8 mouse cellular contexts compared by ENCODE assay signal in genomic region chr4:83485250-83485649, GRCm38 (mm10). TPM values are rescaled to one million over a fixed set of nuclear protein-coding genes. Genes with fewer than 3 reads are reported as not detected.
DNase-seq lines count a peak whose midpoint lies in the region; ATAC-seq and TF ChIP-seq lines count a peak whose summit lies in the region.

No protein-coding gene starts in this region.

- no peak for ATAC-seq in lung, embryonic 14.5 days (ENCODE audit: insufficient read depth)
- ATAC-seq in embryonic facial prominence, embryonic 15.5 days (ENCODE audit: insufficient number of reproducible peaks, low FRiP score, low TSS enrichment, low read depth): no peak
- no peak for ATAC-seq in intestine, postnatal 0 days
- ATAC-seq in neural tube, embryonic 14.5 days (ENCODE audit: low read depth): no peak

- H3K9me3 ChIP-seq in lung, embryonic 14.5 days (ENCODE audit: low read depth, low read length): no peaks in the 10 kb centered on the region
- H3K9me3 ChIP-seq in embryonic facial prominence, embryonic 15.5 days (replicated peaks): no peaks in the 10 kb centered on the region
- H3K9me3 ChIP-seq in intestine, postnatal 0 days (ENCODE audit: control insufficient read depth): no peaks in the 10 kb centered on the region
- no peaks in the 10 kb centered on the region for H3K9me3 ChIP-seq in neural tube, embryonic 14.5 days (ENCODE audit: control insufficient read depth, low read length)

- peak overlapping the region; percentile 87 for H3K4me3 ChIP-seq in lung, embryonic 14.5 days (ENCODE audit: low read depth, low read length)
- peak overlapping the region; percentile 84 for H3K4me3 ChIP-seq in embryonic facial prominence, embryonic 15.5 days (replicated peaks)
- H3K4me3 ChIP-seq in intestine, postnatal 0 days (ENCODE audit: low read depth, low read length): peak overlapping the region; percentile 91
- H3K4me3 ChIP-seq in neural tube, embryonic 14.5 days (ENCODE audit: low read depth, low read length): peak overlapping the region; percentile 74

- no peak for DNase-seq in lung, embryonic 14.5 days
- no peak for DNase-seq in lung, postnatal 25 days (ENCODE audit: low spot score)
- no peak for DNase-seq in cerebellum, adult 11-12 months
- DNase-seq in spleen, adult 18-20 months: no peak
- no peak for DNase-seq in layer of hippocampus, adult 9-11 months

- peak overlapping the region; percentile 76 for H3K4me2 ChIP-seq in lung, embryonic 14.5 days
- H3K4me2 ChIP-seq in embryonic facial prominence, embryonic 15.5 days (replicated peaks): peak overlapping the region; percentile 76
- H3K4me2 ChIP-seq in intestine, postnatal 0 days (replicated peaks; ENCODE audit: low read depth): peak overlapping the region; percentile 78
- peak overlapping the region; percentile 73 for H3K4me2 ChIP-seq in neural tube, embryonic 14.5 days (ENCODE audit: low read depth, low read length)

- H3K27ac ChIP-seq in lung, embryonic 14.5 days (ENCODE audit: low read depth): peak overlapping the region; percentile 97; the same call in 1 of the 2 replicates
- 0 out of 2 replicates have a peak overlapping the region, but pooled peaks have one; percentile 98 for H3K27ac ChIP-seq in embryonic facial prominence, embryonic 15.5 days (replicated peaks)
- H3K27ac ChIP-seq in intestine, postnatal 0 days (ENCODE audit: low read depth, low read length): no peak overlapping the region
- peak overlapping the region; percentile 100; the same call in 1 of the 2 replicates for H3K27ac ChIP-seq in neural tube, embryonic 14.5 days (ENCODE audit: low read depth, low read length)

- H3K27me3 ChIP-seq in lung, embryonic 14.5 days (ENCODE audit: insufficient read depth, low read length): no peaks in the 10 kb centered on the region
- no peaks in the 10 kb centered on the region for H3K27me3 ChIP-seq in embryonic facial prominence, embryonic 15.5 days
- no peaks in the 10 kb centered on the region for H3K27me3 ChIP-seq in intestine, postnatal 0 days (replicated peaks; ENCODE audit: control insufficient read depth, insufficient read depth, low read length)
- H3K27me3 ChIP-seq in neural tube, embryonic 14.5 days (ENCODE audit: control insufficient read depth, insufficient read depth, low read length): no peaks in the 10 kb centered on the region

- peak overlapping the region; percentile 91 for H3K9ac ChIP-seq in lung, embryonic 14.5 days
- H3K9ac ChIP-seq in embryonic facial prominence, embryonic 15.5 days: peak overlapping the region; percentile 69
- H3K9ac ChIP-seq in intestine, postnatal 0 days (ENCODE audit: low read depth, low read length): peak overlapping the region; percentile 71; the same call in 1 of the 2 replicates
- peak overlapping the region; percentile 93 for H3K9ac ChIP-seq in neural tube, embryonic 14.5 days (replicated peaks; ENCODE audit: low read depth, low read length)

- no peak for TF ChIP-seq CTCF in lung, embryonic 14.5 days (IDR thresholded peaks at IDR 0.05; ENCODE audit: low read depth)
- no peak for TF ChIP-seq CTCF in intestine, postnatal 0 days (IDR thresholded peaks at IDR 0.05; ENCODE audit: low read depth)

- H3K36me3 ChIP-seq in lung, embryonic 14.5 days (ENCODE audit: insufficient read depth): peaks cover 38% of the 10 kb centered on the region
- H3K36me3 ChIP-seq in embryonic facial prominence, embryonic 15.5 days: peaks cover 14% of the 10 kb centered on the region
- H3K36me3 ChIP-seq in intestine, postnatal 0 days (ENCODE audit: control insufficient read depth, insufficient read depth): peaks cover 3% of the 10 kb centered on the region; the same call in 1 of the 2 replicates
- H3K36me3 ChIP-seq in neural tube, embryonic 14.5 days (ENCODE audit: control insufficient read depth, insufficient read depth, low read length): peaks cover 26% of the 10 kb centered on the region

- WGBS in lung, embryonic 14.5 days: 22% methylated on average over 12 of the region's 12 CpGs
- WGBS in embryonic facial prominence, embryonic 15.5 days: 15% methylated on average over 12 of the region's 12 CpGs
- 30% methylated on average over 12 of the region's 12 CpGs for WGBS in intestine, postnatal 0 days
- WGBS in neural tube, embryonic 14.5 days: 19% methylated on average over 12 of the region's 12 CpGs

- no peaks in the 10 kb centered on the region for H3K4me1 ChIP-seq in lung, embryonic 14.5 days (ENCODE audit: insufficient read depth)
- peaks cover 21% of the 10 kb centered on the region for H3K4me1 ChIP-seq in embryonic facial prominence, embryonic 15.5 days
- 0 out of 2 replicates have a peak, but pooled peaks cover 3% of the 10 kb centered on the region for H3K4me1 ChIP-seq in intestine, postnatal 0 days (replicated peaks; ENCODE audit: control insufficient read depth, insufficient read depth, low read length)
- H3K4me1 ChIP-seq in neural tube, embryonic 14.5 days (ENCODE audit: control insufficient read depth, insufficient read depth, low read length): peaks cover 18% of the 10 kb centered on the region

RNA-seq across cellular contexts. Expression of gene Psip1, which starts 1.0 kb away (rescaled TPM):
- 156 and 170 TPM in 2 replicates for polyA plus RNA-seq in lung, embryonic 14.5 days (2014; fragmentation: Nextera tagmentation; extraction: Ambion mirVana)
- polyA plus RNA-seq in embryonic facial prominence, embryonic 15.5 days (2015; fragmentation: Nextera tagmentation; extraction: Ambion mirVana): 127 and 138 TPM in 2 replicates
- polyA plus RNA-seq in intestine, postnatal 0 days (2015; fragmentation: Nextera tagmentation; extraction: Ambion mirVana): 32.1 and 32.4 TPM in 2 replicates
- 320 and 337 TPM in 2 replicates for polyA plus RNA-seq in neural tube, embryonic 14.5 days (2014; fragmentation: Nextera tagmentation; extraction: Ambion mirVana)

RNA-seq across cellular contexts. Expression of gene Ccdc171, which starts 40.1 kb away (rescaled TPM):
- 3.1 and 3.5 TPM in 2 replicates for polyA plus RNA-seq in lung, embryonic 14.5 days (2014; fragmentation: Nextera tagmentation; extraction: Ambion mirVana)
- polyA plus RNA-seq in embryonic facial prominence, embryonic 15.5 days (2015; fragmentation: Nextera tagmentation; extraction: Ambion mirVana): 4.9 and 5.4 TPM in 2 replicates
- 0.69 and 1.2 TPM in 2 replicates for polyA plus RNA-seq in intestine, postnatal 0 days (2015; fragmentation: Nextera tagmentation; extraction: Ambion mirVana)
- 3.6 and 4.5 TPM in 2 replicates for polyA plus RNA-seq in neural tube, embryonic 14.5 days (2014; fragmentation: Nextera tagmentation; extraction: Ambion mirVana)
